Mouse (Mus musculus) G1E (cell line): ENCODE measurements at regions not wholly inside any gene's neighbourhood (a gene's known extent, or its start where the extent isn't known, plus 50 kb on each side); places are given as distances from the start of the nearest gene placed in this dataset.

ENCODE experiments used
- CTCF ChIP-seq: IDR thresholded peaks from 2 replicates; pipeline ENCODE4 v1.5.1; 2012; ENCODE audit warnings: low read depth, low read length, inconsistent platforms, mixed read lengths
- GATA1 ChIP-seq: IDR thresholded peaks from 2 replicates; pipeline ENCODE4 v1.6.1; 2012; ENCODE audit warnings: borderline replicate concordance, low read length, inconsistent platforms, mixed read lengths
- GATA2 ChIP-seq: IDR thresholded peaks from 2 replicates; pipeline ENCODE4 v1.6.1; 2012; ENCODE audit warnings: low read depth, low read length, inconsistent platforms, borderline replicate concordance
- POLR2AphosphoS5 ChIP-seq: IDR thresholded peaks from 2 replicates; pipeline ENCODE4 v1.6.1; 2012; ENCODE audit warnings: low read depth, low read length, inconsistent platforms; ENCODE audit not compliant: insufficient replicate concordance
- TAL1 ChIP-seq: conservative IDR thresholded peaks from 2 replicates; pipeline ENCODE4 v1.6.1; 2012; ENCODE audit warnings: low read depth, low read length, inconsistent platforms, mixed read lengths

GRCm38 (mm10) chr7:123850272-123851197, 132.1 kb upstream of the Hs3st4 start:
- no peak for TF ChIP-seq GATA2
- no peak for TF ChIP-seq CTCF
- TF ChIP-seq GATA1: no peak
- no peak for TF ChIP-seq TAL1
- no peak for TF ChIP-seq POLR2AphosphoS5
